Mouse (Mus musculus): ENCODE results near the gene Ercc6l2. TPM values are rescaled to one million over a fixed set of nuclear protein-coding genes. Genes with fewer than 3 reads are reported as not detected.
A peak's percentile ranks its signal among the peaks of the same experiment; 100 is the strongest.
"Not testable (repeated sequence)": the region's sequence is repeated elsewhere in the genome, so short reads cannot be mapped to it uniquely, and the experiment has no call there.

The Ercc6l2 gene
- polyA plus RNA-seq, 1 experiment from 2014 or later, result 16.9 TPM

- ATAC-seq, result peak; percentile 87
- Histone ChIP-seq H3K36me3 (ENCODE audit: poor library complexity, severe bottlenecking) (no peaks in the 10 kb centered on the region), H3K27me3 (peaks cover 14% of the 10 kb centered on the region; the same call in 1 of the 2 replicates), H3K9me3 (replicated peaks) (peaks cover 9% of the 10 kb centered on the region; the same call in 1 of the 2 replicates), H3K4me1 (peaks cover 25% of the 10 kb centered on the region), H3K9ac (no peak overlapping the region), H3K27ac (peak overlapping the region; percentile 54; the same call in 1 of the 2 replicates), H3K4me3 (no peak overlapping the region), H3K4me2 (peak overlapping the region; percentile 41)
- 15% methylated on average over 11 of the region's 11 CpGs for WGBS
These were observed 102.2 kb downstream of the Ercc6l2 start for GRCm38 (mm10) chr13:63917198-63917767.

GRCm38 (mm10) chr13:63917776-63918621, 103.0 kb downstream of the Ercc6l2 start:
- 13% methylated on average over 11 of the region's 11 CpGs for WGBS

GRCm38 (mm10) chr13:63918733-63919422, 103.8 kb downstream of the Ercc6l2 start:
- Histone ChIP-seq H3K36me3 (ENCODE audit: poor library complexity, severe bottlenecking) (no peaks in the 10 kb centered on the region), H3K9ac (0 out of 2 replicates have a peak overlapping the region, but pooled peaks have one; percentile 27), H3K27me3 (peaks cover 14% of the 10 kb centered on the region; the same call in 1 of the 2 replicates), H3K27ac (peak overlapping the region; percentile 45), H3K4me3 (no peak overlapping the region), H3K9me3 (replicated peaks) (peaks cover 9% of the 10 kb centered on the region; the same call in 1 of the 2 replicates), H3K4me2 (peak overlapping the region; percentile 41), H3K4me1 (peaks cover 25% of the 10 kb centered on the region)
- 52% methylated on average over 18 of the region's 18 CpGs for WGBS
- peak; percentile 33 for ATAC-seq

More at GRCm38 (mm10) chr13:63917776-63918621, 103.0 kb downstream of the Ercc6l2 start:
- Histone ChIP-seq H3K27me3 (peaks cover 14% of the 10 kb centered on the region; the same call in 1 of the 2 replicates), H3K9ac (no peak overlapping the region), H3K27ac (peak overlapping the region; percentile 54), H3K4me3 (no peak overlapping the region), H3K9me3 (replicated peaks) (peaks cover 9% of the 10 kb centered on the region; the same call in 1 of the 2 replicates), H3K36me3 (ENCODE audit: poor library complexity, severe bottlenecking) (no peaks in the 10 kb centered on the region), H3K4me1 (peaks cover 25% of the 10 kb centered on the region), H3K4me2 (peak overlapping the region; percentile 41)
- peak; percentile 72; the same call in 1 of the 2 replicates for ATAC-seq

- not testable (repeated sequence) for H3K4me2 ChIP-seq; ATAC-seq; H3K4me3 ChIP-seq; H3K27me3 ChIP-seq; H3K4me1 ChIP-seq; H3K27ac ChIP-seq; H3K9me3 ChIP-seq (replicated peaks); H3K36me3 ChIP-seq (ENCODE audit: poor library complexity, severe bottlenecking); H3K9ac ChIP-seq
- WGBS, result 78% methylated on average over 5 of the region's 6 CpGs
These were observed 109.0 kb downstream of the Ercc6l2 start for GRCm38 (mm10) chr13:63924036-63924435.

- no peak for ATAC-seq
- Histone ChIP-seq H3K27me3 (0 out of 2 replicates have a peak, but pooled peaks cover 4% of the 10 kb centered on the region), H3K4me2 (no peak overlapping the region), H3K27ac (no peak overlapping the region), H3K36me3 (ENCODE audit: poor library complexity, severe bottlenecking) (no peaks in the 10 kb centered on the region), H3K4me3 (no peak overlapping the region), H3K4me1 (peaks cover 15% of the 10 kb centered on the region; the same call in 1 of the 2 replicates), H3K9ac (no peak overlapping the region), H3K9me3 (replicated peaks) (no peaks in the 10 kb centered on the region)
- 85% methylated on average over 4 of the region's 4 CpGs for WGBS
These were observed 112.3 kb downstream of the Ercc6l2 start for GRCm38 (mm10) chr13:63927326-63927725.

- Histone ChIP-seq H3K4me2 (no peak overlapping the region), H3K4me3 (no peak overlapping the region), H3K9me3 (replicated peaks) (no peaks in the 10 kb centered on the region), H3K4me1 (peaks cover 15% of the 10 kb centered on the region; the same call in 1 of the 2 replicates), H3K27me3 (0 out of 2 replicates have a peak, but pooled peaks cover 4% of the 10 kb centered on the region), H3K9ac (no peak overlapping the region), H3K27ac (no peak overlapping the region), H3K36me3 (ENCODE audit: poor library complexity, severe bottlenecking) (no peaks in the 10 kb centered on the region)
- WGBS, result 54% methylated on average over 1 of the region's 1 CpGs
- peak; percentile 87 for ATAC-seq
These were observed 114.3 kb downstream of the Ercc6l2 start for GRCm38 (mm10) chr13:63929351-63929750.

GRCm38 (mm10) chr13:63929917-63930515, 115.0 kb downstream of the Ercc6l2 start:
- H3K4me3 ChIP-seq, result no peak overlapping the region
- WGBS, result 82% methylated on average over 5 of the region's 5 CpGs
- H3K9me3 ChIP-seq (replicated peaks), result no peaks in the 10 kb centered on the region
- no peaks in the 10 kb centered on the region for H3K36me3 ChIP-seq (ENCODE audit: poor library complexity, severe bottlenecking)
- H3K4me2 ChIP-seq, result no peak overlapping the region
- no peak overlapping the region for H3K9ac ChIP-seq
- H3K27ac ChIP-seq, result no peak overlapping the region
- H3K4me1 ChIP-seq, result peaks cover 15% of the 10 kb centered on the region; the same call in 1 of the 2 replicates
- no peak for ATAC-seq
- 0 out of 2 replicates have a peak, but pooled peaks cover 4% of the 10 kb centered on the region for H3K27me3 ChIP-seq

GRCm38 (mm10) chr13:63930525-63930924, 115.5 kb downstream of the Ercc6l2 start:
- 0 out of 2 replicates have a peak, but pooled peaks cover 4% of the 10 kb centered on the region for H3K27me3 ChIP-seq
- H3K36me3 ChIP-seq (ENCODE audit: poor library complexity, severe bottlenecking), result no peaks in the 10 kb centered on the region
- no peak for ATAC-seq
- no peak overlapping the region for H3K4me2 ChIP-seq
- H3K4me1 ChIP-seq, result peaks cover 15% of the 10 kb centered on the region; the same call in 1 of the 2 replicates
- H3K27ac ChIP-seq, result no peak overlapping the region
- H3K4me3 ChIP-seq, result no peak overlapping the region
- no peak overlapping the region for H3K9ac ChIP-seq
- H3K9me3 ChIP-seq (replicated peaks), result no peaks in the 10 kb centered on the region
- 80% methylated on average over 10 of the region's 10 CpGs for WGBS

GRCm38 (mm10) chr13:63936369-63936768, 121.3 kb downstream of the Ercc6l2 start:
- 90% methylated on average over 9 of the region's 9 CpGs for WGBS
- H3K36me3 ChIP-seq (ENCODE audit: poor library complexity, severe bottlenecking), result no peaks in the 10 kb centered on the region

GRCm38 (mm10) chr13:63940257-63940656, 125.2 kb downstream of the Ercc6l2 start:
- no peaks in the 10 kb centered on the region; the same call in 1 of the 2 replicates for H3K27me3 ChIP-seq
- peaks cover 11% of the 10 kb centered on the region for H3K4me1 ChIP-seq
- H3K9me3 ChIP-seq (replicated peaks), result no peaks in the 10 kb centered on the region
- H3K4me2 ChIP-seq, result no peak overlapping the region
- no peak overlapping the region for H3K9ac ChIP-seq
- no peak overlapping the region for H3K4me3 ChIP-seq
- H3K27ac ChIP-seq, result no peak overlapping the region
- no peaks in the 10 kb centered on the region for H3K36me3 ChIP-seq (ENCODE audit: poor library complexity, severe bottlenecking)
- no peak for ATAC-seq
- WGBS, result 85% methylated on average over 1 of the region's 1 CpGs

More at GRCm38 (mm10) chr13:63936369-63936768, 121.3 kb downstream of the Ercc6l2 start:
- ATAC-seq, result no peak
- no peak overlapping the region for H3K9ac ChIP-seq
- H3K27me3 ChIP-seq, result no peaks in the 10 kb centered on the region; the same call in 1 of the 2 replicates
- no peaks in the 10 kb centered on the region for H3K9me3 ChIP-seq (replicated peaks)
- no peak overlapping the region for H3K4me3 ChIP-seq
- H3K27ac ChIP-seq, result no peak overlapping the region
- H3K4me1 ChIP-seq, result no peaks in the 10 kb centered on the region
- no peak overlapping the region for H3K4me2 ChIP-seq

GRCm38 (mm10) chr13:63941170-63941569, 126.1 kb downstream of the Ercc6l2 start:
- no peak for ATAC-seq
- Histone ChIP-seq H3K27me3 (no peaks in the 10 kb centered on the region; the same call in 1 of the 2 replicates), H3K36me3 (ENCODE audit: poor library complexity, severe bottlenecking) (no peaks in the 10 kb centered on the region), H3K9ac (no peak overlapping the region), H3K9me3 (replicated peaks) (no peaks in the 10 kb centered on the region), H3K27ac (no peak overlapping the region), H3K4me3 (no peak overlapping the region), H3K4me1 (peaks cover 11% of the 10 kb centered on the region), H3K4me2 (no peak overlapping the region)
- 93% methylated on average over 4 of the region's 4 CpGs for WGBS

All from forebrain, embryonic 13.5 days (tissue).